Mouse (Mus musculus): ENCODE measurements at regions not wholly inside any gene's neighbourhood (a gene's known extent, or its start where the extent isn't known, plus 50 kb on each side); places are given as distances from the start of the nearest gene placed in this dataset.

DNA sequence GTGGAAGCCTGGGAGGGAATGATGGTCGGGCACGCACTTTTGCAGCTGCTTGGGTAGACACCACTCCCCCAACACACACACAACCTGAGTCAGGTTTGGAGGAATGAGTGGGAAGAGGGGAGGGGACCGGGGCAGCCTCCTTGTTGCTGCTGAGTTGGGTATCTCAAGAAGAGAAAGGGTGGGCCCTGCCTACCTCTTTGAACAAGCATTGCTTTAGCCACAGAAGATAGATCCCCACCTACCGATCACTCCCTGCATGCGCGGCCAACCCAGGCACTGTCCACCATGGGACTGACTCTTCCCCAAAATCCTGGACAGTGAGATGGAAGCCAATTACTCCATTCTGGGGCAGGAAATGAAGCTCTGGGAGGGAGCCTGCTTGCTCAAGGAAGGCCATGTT lies 243.2 kb downstream of the Cbln1 start:
- Histone ChIP-seq H3K4me2 (no peak overlapping the region), H3K4me3 (no peak overlapping the region), H3K9me3 (no peaks in the 10 kb centered on the region), H3K27me3 (0 out of 2 replicates have a peak, but pooled peaks cover 2% of the 10 kb centered on the region), H3K4me1 (replicated peaks) (peaks cover 48% of the 10 kb centered on the region), H3K27ac (replicated peaks) (no peak overlapping the region), H3K36me3 (no peaks in the 10 kb centered on the region), H3K9ac (no peak overlapping the region)
- 94% methylated on average over 6 of the region's 6 CpGs for WGBS
- ATAC-seq (ENCODE audit: low read depth): no peak

DNA sequence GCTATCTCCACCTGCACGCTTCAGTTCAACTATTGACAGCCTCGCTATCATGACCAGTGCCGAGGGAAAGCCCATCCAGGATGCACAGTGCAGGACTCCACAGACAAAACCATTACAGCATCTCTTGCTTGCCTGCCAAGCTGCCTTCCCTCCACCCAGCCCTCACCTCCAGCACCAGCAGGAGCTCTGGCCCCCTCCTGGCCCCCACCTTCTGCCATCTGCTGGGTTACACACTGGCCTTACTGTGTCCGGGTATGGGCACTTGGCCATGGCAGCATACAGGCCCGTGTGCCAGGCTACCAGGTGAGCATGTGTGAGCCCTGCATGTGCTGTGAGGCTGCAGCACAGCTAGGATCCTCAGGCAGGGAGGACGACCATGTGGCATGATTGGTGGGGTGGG lies 243.6 kb downstream of the Cbln1 start:
- peaks cover 44% of the 10 kb centered on the region for H3K4me1 ChIP-seq (replicated peaks)
- H3K36me3 ChIP-seq: no peaks in the 10 kb centered on the region
- no peak overlapping the region for H3K9ac ChIP-seq
- no peak overlapping the region for H3K4me2 ChIP-seq
- H3K27ac ChIP-seq (replicated peaks): no peak overlapping the region
- H3K27me3 ChIP-seq: 0 out of 2 replicates have a peak, but pooled peaks cover 2% of the 10 kb centered on the region
- H3K4me3 ChIP-seq: no peak overlapping the region
- no peaks in the 10 kb centered on the region for H3K9me3 ChIP-seq
- ATAC-seq (ENCODE audit: low read depth): no peak
- WGBS: 82% methylated on average over 6 of the region's 6 CpGs

DNA sequence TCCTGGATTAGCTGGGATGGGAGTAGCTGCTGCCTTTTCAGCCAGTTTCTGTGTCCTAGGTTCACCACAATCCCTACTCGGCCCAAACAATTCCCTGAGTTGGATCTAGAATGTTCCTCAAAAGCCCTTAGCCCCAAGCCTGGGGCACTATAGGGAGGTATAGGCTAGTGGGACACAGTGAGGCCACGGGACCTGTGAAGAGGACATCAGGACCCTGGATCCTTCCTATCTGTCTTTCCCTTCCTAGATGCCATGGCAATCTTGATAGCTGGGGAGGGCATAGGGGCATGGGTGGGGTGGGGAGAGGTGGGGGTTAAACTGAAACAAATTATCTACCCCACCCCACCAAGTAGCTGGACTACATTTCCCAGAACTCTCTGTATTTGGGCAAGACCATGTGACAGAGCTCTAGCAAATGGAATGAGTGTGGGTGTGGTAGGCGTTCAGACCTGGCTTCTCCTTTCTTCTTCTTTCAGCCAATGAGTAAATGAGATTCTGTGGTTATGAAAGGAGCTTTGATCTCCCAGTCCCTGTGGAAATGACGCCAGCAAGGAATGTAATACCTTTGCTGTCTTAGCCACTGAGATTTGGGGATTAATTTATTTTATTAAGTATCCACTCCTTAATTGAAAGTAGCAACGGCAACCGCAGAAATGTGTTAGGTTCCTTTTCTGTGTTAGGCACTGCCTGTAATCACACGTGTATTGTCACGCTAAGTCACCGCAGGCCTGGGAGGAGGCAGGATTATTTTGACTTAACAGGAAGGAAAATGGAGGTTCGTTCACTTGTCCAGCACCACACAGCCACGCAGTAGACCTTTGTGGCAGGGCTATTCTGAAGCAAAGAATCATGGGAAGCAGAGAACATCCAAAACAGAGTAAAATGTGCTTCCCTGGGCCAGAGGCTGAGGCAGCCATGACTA lies 246.6 kb downstream of the Cbln1 start:
- H3K27me3 ChIP-seq: peaks cover 6% of the 10 kb centered on the region; the same call in 1 of the 2 replicates
- H3K9me3 ChIP-seq: 0 out of 2 replicates have a peak, but pooled peaks cover 5% of the 10 kb centered on the region
- H3K4me1 ChIP-seq (replicated peaks): peaks cover 14% of the 10 kb centered on the region; the same call in 1 of the 2 replicates
- WGBS: 70% methylated on average over 11 of the region's 11 CpGs
- H3K4me3 ChIP-seq: no peak overlapping the region
- peak; percentile 65; the same call in 1 of the 2 replicates for ATAC-seq (ENCODE audit: low read depth)
- H3K36me3 ChIP-seq: no peaks in the 10 kb centered on the region
- peak overlapping the region; percentile 49 for H3K27ac ChIP-seq (replicated peaks)
- H3K9ac ChIP-seq: no peak overlapping the region
- H3K4me2 ChIP-seq: no peak overlapping the region

DNA sequence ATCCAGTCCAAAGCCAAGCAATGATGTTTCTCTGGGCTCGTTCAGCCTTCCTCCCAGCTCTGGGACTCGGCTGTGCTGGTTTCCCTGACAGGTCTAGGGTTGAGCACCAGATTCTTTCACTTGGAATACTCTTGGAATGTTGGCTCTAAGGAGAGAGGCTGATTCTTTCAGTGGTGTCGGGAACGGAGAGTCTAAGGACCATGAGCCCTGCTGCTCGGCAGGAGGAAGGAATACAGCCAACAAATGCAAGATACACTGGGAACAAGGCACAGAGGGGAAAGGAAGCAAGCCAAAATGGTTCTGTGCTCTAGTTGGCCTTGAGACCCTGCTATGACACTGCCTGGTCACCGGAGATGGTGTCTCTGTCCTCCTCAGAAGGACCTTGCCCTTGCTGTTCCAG lies 251.8 kb downstream of the Cbln1 start:
- Histone ChIP-seq H3K36me3 (no peaks in the 10 kb centered on the region), H3K27me3 (peaks cover 20% of the 10 kb centered on the region; the same call in 1 of the 2 replicates), H3K4me2 (no peak overlapping the region), H3K9me3 (0 out of 2 replicates have a peak, but pooled peaks cover 5% of the 10 kb centered on the region), H3K27ac (replicated peaks) (no peak overlapping the region), H3K4me1 (replicated peaks) (peaks cover 29% of the 10 kb centered on the region), H3K4me3 (no peak overlapping the region), H3K9ac (no peak overlapping the region)
- WGBS: 82% methylated on average over 6 of the region's 6 CpGs
- no peak for ATAC-seq (ENCODE audit: low read depth)

DNA sequence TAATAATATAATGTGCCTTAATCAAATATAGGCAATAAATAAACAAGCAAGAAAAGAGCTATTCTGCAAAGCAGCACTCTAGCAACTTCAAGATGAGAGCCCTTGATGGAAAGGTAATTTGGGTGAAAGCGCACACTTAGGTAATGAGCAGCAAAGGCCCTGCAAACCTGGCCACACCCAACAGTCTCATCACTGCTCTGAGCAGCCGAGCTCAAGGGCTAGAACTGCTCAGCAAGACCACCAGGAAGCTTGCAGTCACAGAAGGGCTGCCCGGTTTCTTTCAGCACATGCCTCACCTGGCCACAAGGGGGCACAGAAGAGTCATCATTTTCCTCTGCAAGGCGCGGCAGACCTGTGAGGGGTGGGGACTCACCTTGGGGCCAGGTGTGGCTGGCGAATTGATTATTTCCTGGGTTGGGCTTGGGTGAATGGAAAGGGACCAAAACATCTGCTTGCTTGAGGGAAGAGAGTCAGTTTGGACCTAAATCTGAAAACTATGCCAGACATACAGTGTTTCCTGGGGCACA lies 253.4 kb downstream of the Cbln1 start:
- ATAC-seq (ENCODE audit: low read depth): peak; percentile 52; the same call in 1 of the 2 replicates
- H3K4me1 ChIP-seq (replicated peaks): peaks cover 37% of the 10 kb centered on the region
- no peak overlapping the region for H3K4me2 ChIP-seq
- no peak overlapping the region for H3K4me3 ChIP-seq
- peaks cover 20% of the 10 kb centered on the region; the same call in 1 of the 2 replicates for H3K27me3 ChIP-seq
- H3K9ac ChIP-seq: no peak overlapping the region
- WGBS: 26% methylated on average over 6 of the region's 6 CpGs
- no peaks in the 10 kb centered on the region for H3K36me3 ChIP-seq
- H3K27ac ChIP-seq (replicated peaks): no peak overlapping the region
- H3K9me3 ChIP-seq: 0 out of 2 replicates have a peak, but pooled peaks cover 5% of the 10 kb centered on the region

DNA sequence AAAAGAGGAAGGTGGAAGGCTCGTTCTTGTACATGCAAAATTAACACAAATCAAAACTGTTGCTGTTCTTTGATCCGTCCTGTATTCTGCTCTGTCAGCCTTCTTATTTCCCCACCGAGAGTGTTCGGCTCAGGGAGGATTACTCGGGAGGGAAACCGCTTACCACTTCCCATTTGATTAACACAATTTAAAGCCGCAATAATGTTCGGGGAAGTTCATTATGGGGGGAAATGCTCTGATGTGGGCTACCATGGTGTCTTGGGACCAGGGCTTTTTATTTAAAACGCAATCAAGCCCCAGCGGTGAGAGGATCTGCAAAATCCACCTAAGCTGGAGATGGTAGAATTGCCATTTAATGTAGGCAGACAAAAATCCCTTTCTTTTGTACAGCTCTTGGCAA lies 257.4 kb downstream of the Cbln1 start:
- H3K9ac ChIP-seq: no peak overlapping the region
- H3K4me1 ChIP-seq (replicated peaks): peaks cover 40% of the 10 kb centered on the region
- H3K27me3 ChIP-seq: peaks cover 12% of the 10 kb centered on the region; the same call in 1 of the 2 replicates
- H3K4me2 ChIP-seq: no peak overlapping the region
- 0 out of 2 replicates have a peak overlapping the region, but pooled peaks have one; percentile 9 for H3K27ac ChIP-seq (replicated peaks)
- no peak for ATAC-seq (ENCODE audit: low read depth)
- H3K4me3 ChIP-seq: no peak overlapping the region
- H3K9me3 ChIP-seq: no peaks in the 10 kb centered on the region
- H3K36me3 ChIP-seq: no peaks in the 10 kb centered on the region
- 57% methylated on average over 10 of the region's 10 CpGs for WGBS

DNA sequence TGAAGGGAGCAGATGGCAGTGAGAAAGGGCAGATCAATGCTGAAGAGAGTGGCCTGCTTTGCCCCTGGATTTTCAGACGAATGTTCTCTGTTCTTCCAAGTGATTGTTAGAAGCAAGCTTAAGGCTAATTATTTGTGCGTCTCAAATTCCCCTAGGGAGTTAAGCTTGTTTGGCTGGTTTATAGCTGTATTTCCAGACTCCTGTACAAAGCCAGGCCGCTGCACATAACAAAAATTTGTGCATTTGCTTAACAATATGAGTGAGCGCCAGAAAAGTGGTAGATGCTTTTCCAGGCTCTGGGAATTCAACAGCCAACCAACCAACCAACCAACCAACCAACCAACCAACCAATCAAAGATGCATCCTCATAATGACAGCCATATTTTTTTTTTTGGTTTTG lies 261.9 kb downstream of the Cbln1 start:
- no peak for ATAC-seq (ENCODE audit: low read depth)

DNA sequence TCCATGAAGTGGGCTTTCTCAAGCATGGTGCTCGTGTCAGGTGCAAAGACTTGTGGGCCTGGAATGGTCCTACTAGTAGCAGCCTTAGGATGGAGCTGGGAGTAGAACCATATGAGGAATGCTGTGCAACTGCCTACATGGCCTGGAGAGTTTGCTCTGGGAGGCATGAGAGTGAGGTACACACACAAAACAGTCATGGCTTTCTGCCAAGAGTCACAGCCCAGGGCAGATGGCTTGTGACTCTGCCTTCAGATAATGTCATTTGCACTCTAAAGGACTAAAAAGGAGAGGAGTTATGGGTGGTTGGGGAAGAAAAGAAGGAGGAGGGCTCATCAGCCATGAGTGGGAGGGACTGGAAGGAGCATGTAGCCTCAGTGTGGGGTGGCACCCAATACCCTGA lies 263.1 kb downstream of the Cbln1 start:
- H3K9me3 ChIP-seq: no peaks in the 10 kb centered on the region
- no peak overlapping the region for H3K9ac ChIP-seq
- no peaks in the 10 kb centered on the region; the same call in 1 of the 2 replicates for H3K27me3 ChIP-seq
- ATAC-seq (ENCODE audit: low read depth): no peak
- H3K4me1 ChIP-seq (replicated peaks): peaks cover 21% of the 10 kb centered on the region
- H3K36me3 ChIP-seq: no peaks in the 10 kb centered on the region
- 60% methylated on average over 1 of the region's 1 CpGs for WGBS
- no peak overlapping the region for H3K4me2 ChIP-seq
- H3K4me3 ChIP-seq: no peak overlapping the region
- no peak overlapping the region for H3K27ac ChIP-seq (replicated peaks)

More for the DNA sequence above, 261.9 kb downstream of the Cbln1 start:
- Histone ChIP-seq H3K36me3 (no peaks in the 10 kb centered on the region), H3K27ac (replicated peaks) (no peak overlapping the region), H3K9ac (no peak overlapping the region), H3K27me3 (no peaks in the 10 kb centered on the region; the same call in 1 of the 2 replicates), H3K4me2 (no peak overlapping the region), H3K4me1 (replicated peaks) (peaks cover 28% of the 10 kb centered on the region), H3K4me3 (no peak overlapping the region), H3K9me3 (no peaks in the 10 kb centered on the region)
- 47% methylated on average over 4 of the region's 4 CpGs for WGBS

DNA sequence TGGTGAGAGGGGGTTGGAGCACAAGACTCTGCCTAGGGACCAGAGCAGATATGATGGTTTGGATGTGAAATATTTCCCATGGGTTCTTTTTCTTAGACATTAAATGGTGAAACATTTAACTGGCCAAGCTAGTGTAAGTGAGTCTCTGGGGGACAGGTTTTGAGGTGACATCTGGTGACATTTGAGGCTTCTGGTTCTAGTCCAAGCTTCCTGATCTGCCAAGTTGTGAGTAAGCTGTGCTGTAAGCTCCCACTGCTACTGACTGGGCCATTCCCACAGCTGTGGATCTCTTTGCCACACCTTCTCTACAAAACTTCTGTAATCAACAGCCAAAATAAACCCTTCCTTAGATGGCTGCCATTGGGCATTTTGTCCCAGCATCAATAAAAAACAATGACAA lies 264.4 kb downstream of the Cbln1 start:
- no peak for ATAC-seq (ENCODE audit: low read depth)
- H3K27ac ChIP-seq (replicated peaks): no peak overlapping the region
- no peak overlapping the region for H3K4me2 ChIP-seq
- no peaks in the 10 kb centered on the region for H3K9me3 ChIP-seq
- H3K9ac ChIP-seq: no peak overlapping the region
- peaks cover 21% of the 10 kb centered on the region for H3K4me1 ChIP-seq (replicated peaks)
- H3K27me3 ChIP-seq: no peaks in the 10 kb centered on the region; the same call in 1 of the 2 replicates
- H3K4me3 ChIP-seq: no peak overlapping the region
- no peaks in the 10 kb centered on the region for H3K36me3 ChIP-seq

DNA sequence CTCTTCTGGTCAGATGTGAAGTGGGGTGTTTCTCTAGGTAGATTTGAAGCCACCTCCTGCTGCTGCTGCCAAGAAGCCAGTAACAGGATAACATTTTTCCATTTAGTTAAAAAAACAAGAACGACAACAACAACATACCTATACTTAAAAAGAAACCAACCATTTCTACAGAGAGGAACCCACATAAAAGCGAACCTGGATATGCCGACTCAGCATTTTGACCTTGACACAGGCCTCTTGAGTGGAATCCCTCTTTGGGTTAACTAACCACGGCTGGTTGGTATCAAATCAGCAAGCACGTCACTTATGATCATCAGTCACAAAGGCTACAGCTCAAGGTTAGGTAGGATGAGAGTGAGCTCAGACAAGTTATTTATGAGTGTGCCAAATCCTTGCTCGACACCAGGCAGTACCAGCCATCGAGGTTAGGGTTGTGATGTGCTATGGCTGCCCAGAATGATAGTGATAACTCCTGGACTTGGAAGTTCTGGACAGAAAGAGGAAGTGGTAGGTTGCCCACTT lies 269.7 kb downstream of the Cbln1 start:
- 87% methylated on average over 7 of the region's 7 CpGs for WGBS
- ATAC-seq (ENCODE audit: low read depth): no peak
- Histone ChIP-seq H3K27ac (replicated peaks) (no peak overlapping the region), H3K4me2 (no peak overlapping the region), H3K9me3 (no peaks in the 10 kb centered on the region), H3K27me3 (no peaks in the 10 kb centered on the region; the same call in 1 of the 2 replicates), H3K36me3 (no peaks in the 10 kb centered on the region), H3K4me1 (replicated peaks) (peaks cover 24% of the 10 kb centered on the region), H3K4me3 (no peak overlapping the region), H3K9ac (no peak overlapping the region)

DNA sequence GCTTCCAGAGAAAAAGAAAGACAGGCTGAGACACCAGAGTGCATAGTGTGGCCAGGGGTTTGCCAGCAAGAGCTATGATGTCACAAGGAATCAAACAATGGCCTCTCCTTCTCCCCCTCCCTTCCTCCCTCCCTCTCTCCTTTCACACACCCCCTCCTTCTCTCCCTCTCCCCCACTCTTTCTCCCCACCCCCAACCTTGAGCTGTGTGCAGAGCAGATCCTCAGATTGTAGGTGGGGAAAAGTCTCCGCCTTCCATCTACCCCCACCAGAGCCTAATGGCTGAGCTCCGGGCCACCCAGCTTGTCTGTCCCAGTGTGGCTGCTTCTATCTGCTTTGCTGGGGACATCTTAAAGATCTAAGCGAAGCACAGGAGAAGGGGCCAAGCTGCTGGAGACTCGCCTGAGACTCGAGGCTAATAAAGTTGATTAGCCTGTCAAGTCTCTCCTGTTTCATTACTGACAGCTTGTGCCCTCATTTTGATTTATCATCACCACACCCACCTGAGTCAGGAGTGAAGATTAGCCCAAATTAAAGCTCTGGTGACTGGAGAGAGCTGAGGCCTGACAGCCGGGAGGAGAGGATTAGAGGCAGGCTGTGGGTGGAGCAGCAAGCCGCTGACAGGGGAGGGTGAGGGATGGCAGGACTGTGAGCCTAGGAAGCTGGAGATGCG lies 272.8 kb downstream of the Cbln1 start:
- Histone ChIP-seq H3K27ac (replicated peaks) (peak overlapping the region; percentile 13; the same call in 1 of the 2 replicates), H3K36me3 (no peaks in the 10 kb centered on the region), H3K9ac (peak overlapping the region; percentile 17; the same call in 1 of the 2 replicates), H3K27me3 (peaks cover 4% of the 10 kb centered on the region; the same call in 1 of the 2 replicates), H3K9me3 (no peaks in the 10 kb centered on the region), H3K4me3 (no peak overlapping the region), H3K4me2 (peak overlapping the region; percentile 21; the same call in 1 of the 2 replicates), H3K4me1 (replicated peaks) (peaks cover 25% of the 10 kb centered on the region)
- peak; percentile 64; the same call in 1 of the 2 replicates for ATAC-seq (ENCODE audit: low read depth)
- WGBS: 1% methylated on average over 8 of the region's 8 CpGs
